Mouse (Mus musculus) liver, embryonic 16.5 days (tissue): ENCODE results near the gene Trip11. TPM values are rescaled to one million over a fixed set of nuclear protein-coding genes. Genes with fewer than 3 reads are reported as not detected.

ENCODE experiments used
- ATAC-seq: fragments of 200-750 bp; cut with Nextera tagmentation; 2 replicates; pipeline ENCODE4 v1.8.0; 2017; ENCODE audit warnings: low read depth, mild to moderate bottlenecking, moderate number of reproducible peaks, moderate library complexity
- H3K27ac ChIP-seq: fragments of 300-500 bp; sonication (generic); 2 replicates; pipeline ENCODE4 v1.5.1; 2014; ENCODE audit warnings: mild to moderate bottlenecking, low read length
- H3K27me3 ChIP-seq: fragments of 300-500 bp; sonication (generic); 2 replicates; pipeline ENCODE4 v1.6.1; 2014; ENCODE audit warnings: low read depth, low read length, mixed read lengths; ENCODE audit not compliant: control insufficient read depth, insufficient read depth
- H3K36me3 ChIP-seq: fragments of 300-500 bp; sonication (generic); 2 replicates; pipeline ENCODE4 v1.6.1; 2014; ENCODE audit warnings: mild to moderate bottlenecking; ENCODE audit not compliant: control insufficient read depth, insufficient read depth
- H3K4me1 ChIP-seq: fragments of 300-500 bp; sonication (generic); 2 replicates; pipeline ENCODE4 v1.6.1; 2014; ENCODE audit warnings: low read depth, low read length, mixed read lengths; ENCODE audit not compliant: control insufficient read depth
- H3K4me2 ChIP-seq: fragments of 300-500 bp; sonication (generic); 2 replicates; pipeline ENCODE4 v1.6.1; 2014; ENCODE audit warnings: low read depth, low read length, mixed read lengths
- H3K4me3 ChIP-seq: fragments of 300-500 bp; sonication (generic); 2 replicates; pipeline ENCODE4 v1.5.1; 2014; ENCODE audit warnings: low read depth, mild to moderate bottlenecking, low read length
- H3K9ac ChIP-seq: fragments of 300-500 bp; sonication (generic); 2 replicates; pipeline ENCODE4 v1.6.1; 2014; ENCODE audit warnings: low read depth, low read length
- H3K9me3 ChIP-seq: fragments of 300-500 bp; sonication (generic); replicated peaks from 2 replicates; pipeline ENCODE4 v1.6.1; 2016; ENCODE audit warnings: low read length; ENCODE audit not compliant: control insufficient read depth
- WGBS: fragments of 180-500 bp; shearing (Covaris S2); extraction: QIAGEN DNeasy Blood & Tissue Kit; methylation state at CpG from one replicate; pipeline ENCODE4 v1.1.7; 2014; ENCODE audit not compliant: insufficient replicate concordance; 5-methylcytosine and 5-hydroxymethylcytosine counted together
- polyA plus RNA-seq: library from polyadenylated mRNA; unstranded; fragments of >200 nt; fragmentation: Nextera tagmentation; extraction: Ambion mirVana; gene quantifications from 2 replicates; pipeline ENCODE4 v1.2.1, GENCODE M21; 2015

Trip11 gene
- polyA plus RNA-seq, 1 experiment from 2014 or later = 7.9 TPM

DNA sequence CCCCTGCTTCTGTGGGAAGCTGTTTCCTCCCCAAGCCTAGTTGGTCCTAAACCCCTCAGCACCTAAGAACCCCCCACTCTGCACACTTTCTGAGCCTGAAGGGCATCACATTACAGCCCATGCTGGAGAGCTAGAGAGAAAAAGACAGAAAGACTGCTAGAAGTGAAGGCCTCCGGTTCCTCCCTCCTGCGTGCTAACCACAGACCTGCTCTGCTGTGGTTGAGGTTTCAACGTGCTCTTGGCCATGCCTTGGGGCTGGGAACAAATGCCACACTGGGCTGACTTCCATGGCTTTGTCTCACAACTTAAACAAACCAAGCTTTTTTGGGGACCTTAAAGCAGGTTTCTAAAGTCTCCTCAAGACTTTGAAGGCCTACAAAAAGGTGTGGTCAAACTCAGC lies 110.6 kb downstream of the Trip11 start:
- H3K4me3 ChIP-seq = no peak overlapping the region
- H3K36me3 ChIP-seq = no peaks in the 10 kb centered on the region
- no peak for ATAC-seq
- H3K27me3 ChIP-seq = no peaks in the 10 kb centered on the region
- H3K27ac ChIP-seq = no peak overlapping the region
- no peaks in the 10 kb centered on the region for H3K9me3 ChIP-seq
- H3K9ac ChIP-seq = no peak overlapping the region
- no peaks in the 10 kb centered on the region for H3K4me1 ChIP-seq
- H3K4me2 ChIP-seq = no peak overlapping the region
- 35% methylated on average over 3 of the region's 3 CpGs for WGBS

DNA sequence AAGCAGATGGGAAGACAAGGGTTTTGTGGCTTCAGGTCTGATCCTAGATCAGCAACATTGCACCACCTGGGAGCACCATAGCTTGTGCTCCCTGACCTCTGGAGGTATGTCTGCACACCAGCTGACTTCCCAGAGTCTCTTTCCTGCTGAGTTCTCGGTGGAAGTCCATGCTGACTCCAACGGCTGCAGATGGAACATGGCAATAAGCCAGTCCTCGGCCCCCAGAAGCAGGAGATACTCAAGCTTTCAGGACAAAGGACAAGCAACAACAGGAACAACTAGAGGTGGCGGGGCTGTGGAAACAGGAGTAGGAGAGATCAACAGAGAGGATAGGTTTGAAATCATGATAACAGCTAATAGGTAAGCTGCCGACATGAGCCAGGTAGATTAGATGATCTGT lies 111.3 kb downstream of the Trip11 start:
- Histone ChIP-seq H3K4me1 (no peaks in the 10 kb centered on the region), H3K27ac (no peak overlapping the region), H3K27me3 (no peaks in the 10 kb centered on the region), H3K4me3 (no peak overlapping the region), H3K4me2 (no peak overlapping the region), H3K9ac (no peak overlapping the region), H3K9me3 (no peaks in the 10 kb centered on the region), H3K36me3 (no peaks in the 10 kb centered on the region)
- no peak for ATAC-seq
- 51% methylated on average over 5 of the region's 5 CpGs for WGBS

DNA sequence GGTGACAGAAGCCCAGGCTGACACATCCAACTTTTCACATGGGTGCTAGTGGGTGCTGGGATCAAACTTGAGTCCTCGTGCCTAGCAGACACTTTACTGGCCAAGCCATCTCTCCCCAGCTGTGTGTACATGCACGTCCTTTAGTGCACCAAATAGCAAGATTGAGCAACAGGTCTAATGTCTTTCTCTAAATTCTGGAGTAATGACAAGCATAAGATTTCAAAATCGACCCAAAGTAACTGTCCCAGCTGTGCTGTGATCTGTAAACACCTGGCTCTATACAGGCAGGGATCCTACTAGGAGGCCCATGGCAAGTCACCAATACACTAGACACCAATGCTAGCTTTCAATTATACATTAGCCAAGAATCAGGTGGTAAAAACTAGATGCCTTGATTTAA lies 112.0 kb downstream of the Trip11 start:
- 45% methylated on average over 3 of the region's 3 CpGs for WGBS
- Histone ChIP-seq H3K4me3 (no peak overlapping the region), H3K4me2 (no peak overlapping the region), H3K9ac (no peak overlapping the region), H3K27me3 (no peaks in the 10 kb centered on the region), H3K36me3 (no peaks in the 10 kb centered on the region), H3K9me3 (no peaks in the 10 kb centered on the region), H3K27ac (no peak overlapping the region), H3K4me1 (no peaks in the 10 kb centered on the region)
- ATAC-seq = no peak

DNA sequence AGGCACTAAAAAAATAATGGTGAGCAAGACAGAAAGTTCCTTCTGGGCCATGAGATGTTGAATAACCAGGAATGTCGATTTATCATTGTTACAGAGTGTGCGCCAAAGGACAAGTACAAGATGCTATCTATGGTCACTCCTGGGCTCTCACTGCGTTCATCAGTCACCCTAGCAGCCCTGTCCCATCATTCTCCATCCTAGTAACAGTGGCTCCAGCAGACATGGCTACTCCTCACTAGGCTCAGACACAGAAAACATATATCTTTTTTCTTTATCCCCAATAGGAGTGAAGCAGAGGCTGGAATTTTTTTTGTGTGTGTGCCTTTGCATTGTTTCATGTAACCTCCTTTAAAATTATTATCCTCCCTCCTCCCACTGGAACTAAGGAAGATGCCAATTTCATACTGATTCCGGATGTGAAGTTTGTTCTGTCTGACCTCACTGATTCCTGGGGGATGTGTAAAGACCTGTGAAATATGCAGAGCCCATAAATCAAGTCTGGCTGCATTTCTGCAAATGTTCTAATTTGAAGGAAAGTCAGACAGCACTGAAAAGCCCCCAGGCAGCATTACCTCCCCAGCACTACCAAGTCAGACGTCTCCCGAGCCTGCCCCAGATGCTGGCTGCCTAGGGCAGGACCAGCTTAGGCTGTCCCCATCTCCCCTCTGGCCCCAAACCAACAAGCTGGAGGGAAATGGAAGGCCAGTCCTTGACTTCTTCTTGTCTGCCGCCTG lies 114.7 kb downstream of the Trip11 start:
- Histone ChIP-seq H3K9ac (no peak overlapping the region), H3K4me2 (no peak overlapping the region), H3K27me3 (no peaks in the 10 kb centered on the region), H3K4me1 (no peaks in the 10 kb centered on the region), H3K27ac (no peak overlapping the region), H3K36me3 (no peaks in the 10 kb centered on the region), H3K4me3 (no peak overlapping the region), H3K9me3 (no peaks in the 10 kb centered on the region)
- ATAC-seq = no peak
- 52% methylated on average over 7 of the region's 7 CpGs for WGBS

DNA sequence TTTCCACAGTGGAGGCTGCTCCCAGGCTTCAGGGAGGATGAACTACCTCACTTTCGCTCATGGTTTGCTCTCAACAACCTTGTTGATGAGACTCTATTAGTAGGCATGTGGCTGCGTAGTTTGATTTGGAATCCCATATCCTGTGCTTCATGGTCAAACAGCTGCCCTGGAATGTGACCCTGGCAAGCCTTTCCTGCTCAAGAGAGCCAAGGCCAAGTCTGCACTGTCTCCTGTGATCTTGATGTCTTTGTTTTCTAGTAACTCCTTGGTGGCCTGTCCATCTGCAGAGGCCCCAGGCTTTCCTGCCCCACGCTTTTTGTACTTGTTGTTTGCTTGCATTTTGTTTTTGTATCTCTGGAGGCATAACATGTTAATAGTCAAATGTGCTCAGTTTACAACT lies 118.6 kb downstream of the Trip11 start:
- Histone ChIP-seq H3K9me3 (no peaks in the 10 kb centered on the region), H3K4me3 (no peak overlapping the region), H3K36me3 (no peaks in the 10 kb centered on the region), H3K4me1 (no peaks in the 10 kb centered on the region), H3K27ac (no peak overlapping the region), H3K4me2 (no peak overlapping the region), H3K9ac (no peak overlapping the region), H3K27me3 (no peaks in the 10 kb centered on the region)
- no peak for ATAC-seq
- 68% methylated on average over 3 of the region's 3 CpGs for WGBS

DNA sequence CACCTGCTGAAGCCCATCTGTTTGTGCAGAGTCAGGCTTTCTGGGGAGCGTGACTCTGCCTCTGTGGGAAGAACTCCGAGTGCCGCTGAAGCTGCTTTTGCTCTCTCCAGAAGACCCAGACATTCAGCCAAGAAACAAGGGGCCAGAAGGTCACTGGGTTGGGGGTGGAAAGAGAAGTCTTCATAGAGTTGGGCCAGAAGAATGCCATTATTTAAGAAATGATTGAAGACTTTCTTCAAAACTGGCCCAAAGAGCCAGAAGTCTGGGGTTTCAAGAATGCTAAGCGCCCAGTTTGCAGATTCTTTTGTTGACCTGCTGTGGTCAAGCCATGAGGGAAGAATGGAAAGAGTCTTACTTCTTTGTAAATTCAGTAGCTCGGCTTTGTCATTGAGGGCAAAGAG lies 119.8 kb downstream of the Trip11 start:
- Histone ChIP-seq H3K27me3 (no peaks in the 10 kb centered on the region), H3K4me1 (no peaks in the 10 kb centered on the region), H3K9ac (no peak overlapping the region), H3K4me2 (no peak overlapping the region), H3K27ac (no peak overlapping the region), H3K4me3 (no peak overlapping the region), H3K36me3 (no peaks in the 10 kb centered on the region), H3K9me3 (no peaks in the 10 kb centered on the region)
- ATAC-seq = no peak
- WGBS = 61% methylated on average over 5 of the region's 5 CpGs

DNA sequence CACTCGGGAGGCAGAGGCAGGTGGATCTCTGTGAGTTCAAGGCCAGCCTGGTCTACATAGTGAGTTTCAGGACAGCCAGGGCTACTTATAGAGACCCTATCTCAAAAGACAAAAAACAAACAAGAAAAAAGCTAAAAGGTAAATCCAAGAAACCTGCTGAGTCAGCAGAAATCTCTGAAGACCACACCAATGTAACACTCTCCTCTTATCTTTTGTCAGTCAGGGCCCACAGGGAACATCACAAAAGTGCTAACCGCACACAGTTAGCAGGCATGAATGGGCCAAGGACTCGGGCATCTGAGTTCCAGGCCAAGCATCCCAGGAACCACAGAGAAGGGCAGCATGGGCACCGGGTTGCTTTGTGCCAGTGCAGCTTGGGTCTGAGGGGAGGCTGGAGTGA lies 120.4 kb downstream of the Trip11 start:
- Histone ChIP-seq H3K4me3 (no peak overlapping the region), H3K9me3 (no peaks in the 10 kb centered on the region), H3K9ac (no peak overlapping the region), H3K4me1 (no peaks in the 10 kb centered on the region), H3K27ac (no peak overlapping the region), H3K27me3 (no peaks in the 10 kb centered on the region), H3K36me3 (no peaks in the 10 kb centered on the region), H3K4me2 (no peak overlapping the region)
- WGBS = 66% methylated on average over 4 of the region's 4 CpGs
- ATAC-seq = no peak

DNA sequence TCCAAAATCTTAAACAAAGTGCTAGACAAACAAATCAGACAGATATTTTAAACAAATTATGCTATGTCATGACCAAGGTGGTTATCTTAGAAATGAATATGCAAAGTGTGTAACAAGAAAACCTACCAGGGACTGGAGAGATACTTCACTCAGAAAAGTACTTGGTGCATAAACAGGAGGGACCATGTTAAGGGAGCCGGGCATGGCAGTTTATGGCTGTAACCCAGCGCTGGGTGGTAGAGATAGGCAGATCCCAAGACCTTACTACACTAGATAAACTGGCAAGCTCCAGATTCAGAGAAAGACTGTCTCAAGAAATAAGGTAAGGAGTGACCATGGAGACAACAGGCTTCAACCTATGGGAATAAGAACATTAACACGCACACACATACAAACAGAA lies 123.3 kb downstream of the Trip11 start:
- no peaks in the 10 kb centered on the region for H3K9me3 ChIP-seq
- WGBS = 70% methylated on average over 3 of the region's 3 CpGs
- no peak for ATAC-seq
- H3K4me3 ChIP-seq = no peak overlapping the region
- no peak overlapping the region for H3K27ac ChIP-seq
- H3K36me3 ChIP-seq = no peaks in the 10 kb centered on the region
- no peaks in the 10 kb centered on the region for H3K27me3 ChIP-seq
- no peaks in the 10 kb centered on the region for H3K4me1 ChIP-seq
- no peak overlapping the region for H3K4me2 ChIP-seq
- H3K9ac ChIP-seq = no peak overlapping the region

DNA sequence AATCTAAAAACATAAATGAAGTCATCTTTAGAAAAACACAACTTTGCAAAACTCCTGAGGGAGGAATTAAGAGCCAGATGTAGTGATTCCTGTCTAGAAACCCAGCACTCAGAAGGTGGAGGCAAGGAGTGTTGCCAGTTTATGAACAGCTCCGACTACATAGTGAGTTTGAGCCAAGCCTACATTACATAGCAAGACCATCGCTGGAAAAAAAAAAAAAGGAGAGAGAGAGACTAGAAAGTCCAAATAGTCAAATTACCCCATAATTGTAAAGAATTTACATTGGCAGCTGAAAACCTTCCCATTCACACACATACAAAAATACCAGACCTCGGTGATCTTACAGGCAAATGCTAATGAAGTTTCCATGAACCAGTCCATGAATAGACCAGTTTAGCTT lies 123.8 kb downstream of the Trip11 start:
- no peaks in the 10 kb centered on the region for H3K9me3 ChIP-seq
- WGBS = 65% methylated on average over 3 of the region's 3 CpGs
- no peak for ATAC-seq

More for the DNA sequence above, 123.8 kb downstream of the Trip11 start:
- no peaks in the 10 kb centered on the region for H3K27me3 ChIP-seq
- H3K4me2 ChIP-seq = no peak overlapping the region
- H3K4me3 ChIP-seq = no peak overlapping the region
- H3K36me3 ChIP-seq = no peaks in the 10 kb centered on the region
- H3K4me1 ChIP-seq = no peaks in the 10 kb centered on the region
- no peak overlapping the region for H3K9ac ChIP-seq
- no peak overlapping the region for H3K27ac ChIP-seq
